Mouse (Mus musculus): ENCODE data around the gene Dscam.

DNA sequence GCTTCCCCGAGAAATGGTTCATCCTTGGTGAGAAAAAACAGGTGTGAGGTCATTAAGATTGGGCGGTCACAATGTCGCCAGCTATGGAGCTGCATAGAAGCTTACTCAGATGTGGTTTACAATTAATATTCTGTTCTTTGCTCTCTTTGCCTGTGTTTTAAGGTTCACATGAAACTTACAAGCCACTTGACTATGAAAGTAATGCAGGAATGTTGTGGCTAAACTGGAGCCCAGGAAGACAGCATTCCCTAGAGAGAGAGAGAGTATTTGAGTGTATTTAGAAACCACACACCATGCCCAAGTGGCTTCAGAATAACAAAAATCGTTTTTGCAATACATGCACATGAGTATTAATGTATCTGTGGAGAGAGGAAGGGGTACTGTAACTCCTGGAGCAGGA, 174.7 kb downstream of the Dscam start:
- no peak for TF ChIP-seq CTCF (IDR thresholded peaks at IDR 0.05; ENCODE audit: low read depth)
- no peak for TF ChIP-seq EP300 (IDR thresholded peaks at IDR 0.05; ENCODE audit: low read depth)

Measured in heart, postnatal 0 days (tissue).